Mouse (Mus musculus): ENCODE measurements around the gene Fbxl13. TPM values are rescaled to one million over a fixed set of nuclear protein-coding genes. Genes with fewer than 3 reads are reported as not detected.

The Fbxl13 gene
- total RNA-seq, 2 experiments from 2014 or later, result 0.26 to 0.36 TPM

- intact Hi-C loops (cut with DNase I), result no loop called here
- no peak for DNase-seq
These were observed 154.0 kb downstream of the Fbxl13 start for GRCm38 (mm10) chr5:21491469-21491868.

DNA sequence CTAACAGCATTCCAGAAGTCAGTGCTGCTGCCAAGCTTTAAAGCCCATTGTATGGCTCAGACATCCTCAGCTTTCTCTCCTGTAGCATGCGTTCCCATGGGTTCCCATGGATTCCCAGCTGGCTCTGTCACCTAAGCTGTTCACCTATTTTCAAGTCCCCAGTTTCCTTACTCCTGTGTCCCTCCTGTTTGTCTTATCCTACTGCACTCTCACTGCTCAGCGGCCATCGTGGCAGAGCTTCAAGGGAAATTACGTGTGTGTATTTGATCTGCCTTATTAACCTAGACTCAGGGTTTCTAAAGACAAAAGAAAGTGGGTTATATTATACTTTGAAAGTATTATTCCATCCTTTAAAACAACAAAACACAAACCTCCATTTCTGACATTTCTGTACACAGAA is 156.3 kb downstream of the Fbxl13 start:
- intact Hi-C loops (cut with DNase I), result no loop called here
- DNase-seq, result no peak

- no peak for DNase-seq
- intact Hi-C loops (cut with DNase I), result no loop called here
These were observed 156.9 kb downstream of the Fbxl13 start for GRCm38 (mm10) chr5:21488506-21488905.

DNA sequence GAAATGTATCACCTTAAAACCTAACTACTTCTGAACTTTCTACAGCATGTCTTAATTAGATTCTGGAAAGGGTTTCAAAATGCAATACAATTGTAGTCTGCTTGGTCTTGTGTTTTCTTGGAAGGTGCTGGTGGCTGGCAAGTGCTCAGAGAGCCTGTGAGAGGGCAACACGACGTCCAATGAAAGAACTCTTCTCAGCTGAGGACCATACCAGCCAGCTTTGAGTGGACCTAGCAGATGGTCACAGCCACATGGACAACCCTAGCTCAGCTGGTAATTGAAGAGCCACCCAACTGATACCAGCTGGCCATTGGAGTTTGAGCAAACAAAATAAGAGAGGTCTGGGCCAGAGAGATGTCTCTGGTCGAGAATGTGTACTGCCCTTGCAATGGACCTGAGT is 157.7 kb downstream of the Fbxl13 start:
- DNase-seq, result peak; percentile 66
- intact Hi-C loops (cut with DNase I), result no loop called here

GRCm38 (mm10) chr5:21487306-21487705 is 158.1 kb downstream of the Fbxl13 start:
- no peak for DNase-seq
- intact Hi-C loops (cut with DNase I), result no loop called here

- no peak for DNase-seq
- intact Hi-C loops (cut with DNase I), result no loop called here
These were observed 158.6 kb downstream of the Fbxl13 start for GRCm38 (mm10) chr5:21486798-21487197.

- intact Hi-C loops (cut with DNase I), result no loop called here
- DNase-seq, result no peak
These were observed 160.1 kb downstream of the Fbxl13 start for GRCm38 (mm10) chr5:21485197-21485829.

DNA sequence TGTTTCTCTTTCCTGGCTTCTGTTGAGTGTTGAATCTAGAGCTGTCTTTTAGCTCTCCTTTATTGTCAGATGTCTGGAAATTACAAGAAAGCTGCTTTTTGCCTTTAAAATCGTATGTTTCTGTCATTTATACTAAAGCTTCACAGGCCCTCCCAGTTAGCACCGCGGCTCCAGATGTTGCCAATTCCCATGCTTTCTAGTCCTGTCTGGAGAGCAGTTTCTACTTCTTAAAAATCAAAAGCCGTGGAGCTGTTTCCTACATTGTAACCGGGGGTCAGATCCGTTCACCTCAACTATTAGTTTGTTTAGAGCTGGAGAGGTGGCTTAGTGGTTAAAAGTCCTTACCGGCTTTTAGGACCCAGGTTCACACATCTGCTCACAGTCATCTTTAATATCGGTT is 162.2 kb downstream of the Fbxl13 start:
- DNase-seq, result no peak
- intact Hi-C loops (cut with DNase I), result no loop called here

DNA sequence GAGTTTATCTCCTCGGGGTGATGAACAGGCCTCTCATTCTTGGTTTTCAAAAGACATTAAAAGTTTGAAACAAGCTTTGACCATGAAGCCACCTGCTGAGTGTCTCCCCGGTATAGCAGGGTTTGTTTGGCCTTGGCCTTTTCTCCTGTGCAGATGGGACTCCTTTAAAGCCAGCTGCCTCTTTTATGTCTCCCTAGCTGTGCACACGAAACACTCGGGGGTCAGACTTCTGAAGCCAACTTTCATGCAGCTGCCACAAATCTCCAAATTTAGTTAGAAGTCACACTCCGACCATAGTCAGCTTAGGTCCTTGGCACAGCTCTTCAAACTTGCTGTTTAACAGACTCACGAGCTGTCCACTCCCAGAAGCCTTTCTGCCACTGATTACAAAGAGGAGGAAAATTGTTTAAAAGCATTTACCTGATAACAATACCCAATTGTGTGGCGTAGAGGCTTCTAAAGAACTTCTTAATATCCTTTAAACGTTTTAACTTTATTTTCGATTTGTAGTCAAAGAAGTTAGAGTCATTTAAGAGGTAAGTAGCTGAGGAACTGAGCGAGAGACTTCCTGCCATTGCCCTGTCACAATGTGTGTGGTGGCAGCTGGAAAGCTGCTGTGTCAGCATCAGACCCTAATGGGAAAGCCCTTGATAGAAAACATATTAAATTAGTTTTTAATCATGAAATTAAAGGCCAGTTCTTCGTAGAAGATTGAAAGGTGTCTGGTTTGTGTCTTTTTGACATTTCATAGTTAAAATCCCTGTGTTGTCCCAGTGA is 162.8 kb downstream of the Fbxl13 start:
- peak; percentile 27 for DNase-seq
- intact Hi-C loops (cut with DNase I), result no loop called here

- intact Hi-C loops (cut with DNase I), result no loop called here
- no peak for DNase-seq
These were observed 163.9 kb downstream of the Fbxl13 start for GRCm38 (mm10) chr5:21481521-21481920.

DNA sequence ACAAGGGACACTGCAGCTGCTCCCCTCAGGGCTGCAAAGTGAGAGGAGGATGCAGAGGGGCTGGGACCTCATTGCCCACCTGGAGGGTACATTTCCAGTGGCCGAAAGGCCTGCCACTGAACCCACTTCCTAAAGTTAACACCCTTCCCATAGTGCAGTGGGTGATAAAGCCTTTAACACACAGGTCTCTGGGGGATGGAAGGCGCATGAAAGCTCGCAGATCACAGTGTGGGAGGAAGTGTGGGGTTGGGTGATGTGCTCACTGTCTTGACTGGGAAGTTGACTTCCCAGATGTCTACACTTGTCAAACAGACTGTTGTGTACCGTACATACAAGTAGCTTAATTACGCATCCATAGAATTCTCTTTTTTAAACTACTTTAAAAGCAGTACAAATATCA is 165.7 kb downstream of the Fbxl13 start:
- intact Hi-C loops (cut with DNase I), result no loop called here
- no peak for DNase-seq

- intact Hi-C loops (cut with DNase I), result no loop called here
- no peak for DNase-seq
These were observed 167.0 kb downstream of the Fbxl13 start for GRCm38 (mm10) chr5:21478428-21478827.

DNA sequence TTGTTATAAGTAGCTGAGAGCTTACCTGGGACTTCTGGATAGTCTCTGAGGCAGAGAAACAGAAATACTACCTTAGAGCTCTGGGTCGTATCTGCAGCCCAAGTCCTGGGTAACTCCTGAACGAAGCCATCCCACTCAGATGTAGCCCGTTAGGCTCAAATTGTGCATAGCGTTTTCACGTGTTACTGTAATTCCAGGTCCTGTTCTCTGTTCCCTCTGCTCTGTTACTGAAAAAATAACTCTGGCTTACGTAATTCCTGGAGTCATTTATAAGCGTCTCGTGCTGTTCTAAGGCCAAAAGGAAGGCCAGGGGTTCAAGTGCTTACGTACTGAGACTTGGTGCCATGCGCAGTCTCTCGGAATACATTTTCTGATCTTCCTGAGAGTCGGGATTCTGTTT is 177.3 kb downstream of the Fbxl13 start:
- DNase-seq, result no peak
- intact Hi-C loops (cut with DNase I), result no loop called here

DNA sequence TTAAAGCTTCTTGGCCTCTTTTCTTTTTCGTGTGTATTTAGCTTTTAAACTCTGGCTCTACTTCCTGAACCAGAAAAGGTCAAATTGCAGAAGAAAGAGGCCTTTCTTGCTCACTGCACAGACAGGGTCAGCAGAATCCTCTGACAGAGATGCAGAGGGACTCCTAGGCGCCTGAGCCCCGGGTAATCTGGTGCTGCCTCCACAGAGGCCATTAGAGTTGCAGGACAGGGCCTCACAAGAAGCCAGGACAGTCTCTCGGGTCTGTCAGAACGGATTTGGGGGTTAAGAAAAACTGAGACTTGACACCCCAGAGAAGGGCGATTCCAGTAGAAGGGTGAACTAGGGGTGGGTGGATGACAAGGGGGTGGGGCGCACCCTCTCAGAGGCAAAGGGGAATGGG is 178.0 kb downstream of the Fbxl13 start:
- intact Hi-C loops (cut with DNase I), result no loop called here
- no peak for DNase-seq

DNA sequence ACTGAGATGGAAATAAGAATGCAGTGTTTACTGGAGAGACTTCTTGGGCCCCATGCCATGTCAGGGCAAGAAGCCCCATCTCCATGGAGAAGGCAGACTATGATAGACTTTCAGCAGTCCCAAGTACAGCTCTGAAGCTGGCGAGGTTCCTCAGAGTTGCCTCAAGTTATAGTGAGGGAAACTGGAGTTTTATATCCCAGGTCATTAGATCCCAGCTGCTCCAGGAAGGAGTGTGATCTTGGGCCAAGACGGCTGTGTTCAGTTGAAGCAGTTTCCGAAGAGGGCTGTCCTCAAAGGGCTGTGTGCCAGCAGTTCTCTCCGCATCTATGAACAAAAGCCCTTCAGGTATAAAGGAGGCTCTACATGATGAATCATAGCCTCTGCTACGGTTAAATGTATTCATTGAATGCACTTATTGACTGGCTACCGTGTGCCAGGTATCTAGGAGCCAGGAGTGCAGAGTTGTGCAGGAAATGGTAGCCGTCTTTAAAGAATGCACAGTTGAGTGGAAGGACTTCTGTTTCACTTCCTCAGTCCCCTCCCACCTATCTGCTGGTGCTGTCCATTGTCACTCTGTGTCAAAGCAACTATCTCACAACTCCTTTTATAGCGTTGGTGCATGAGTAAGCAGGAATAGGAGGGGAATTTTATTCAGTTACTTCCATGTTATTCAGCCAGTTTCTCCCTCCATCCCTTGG is 204.5 kb downstream of the Fbxl13 start:
- peak; percentile 54 for DNase-seq
- intact Hi-C loops (cut with DNase I), result no loop called here

DNA sequence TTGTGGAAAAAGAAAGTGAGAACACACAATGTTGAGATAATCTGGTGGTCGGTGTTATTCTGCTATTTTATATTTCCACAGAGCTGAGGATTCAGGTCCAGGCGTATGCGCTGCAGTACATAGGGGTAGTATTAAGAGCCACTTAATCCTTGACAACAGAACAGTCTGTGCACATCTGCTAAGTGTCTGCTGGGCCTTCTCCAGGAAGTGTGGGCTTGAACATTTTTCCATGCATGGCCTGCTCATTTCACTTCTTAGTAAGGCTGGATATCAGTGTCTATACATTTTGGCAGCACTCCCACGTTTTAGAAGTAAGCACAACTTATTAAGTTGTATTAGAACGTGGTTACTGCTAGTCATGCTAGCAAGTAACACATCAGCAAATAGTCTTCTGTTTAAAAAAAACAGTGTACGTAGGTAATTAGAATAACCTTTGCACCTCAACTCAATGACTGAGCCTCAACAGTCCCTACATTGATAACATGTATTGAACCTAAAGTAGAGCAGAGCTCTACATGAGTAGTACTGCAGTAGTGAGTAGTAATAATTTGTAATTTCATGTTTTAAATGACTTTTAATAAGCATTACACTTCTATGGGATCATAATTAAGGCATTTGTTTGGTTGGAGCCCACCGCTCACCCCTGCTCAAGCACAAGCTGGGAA is 205.9 kb downstream of the Fbxl13 start:
- no peak for DNase-seq
- intact Hi-C loops (cut with DNase I), result loop anchor here (5.0 kb wide), 1 partner anchor 148 kb away; no protein-coding TSS in a partner anchor

DNA sequence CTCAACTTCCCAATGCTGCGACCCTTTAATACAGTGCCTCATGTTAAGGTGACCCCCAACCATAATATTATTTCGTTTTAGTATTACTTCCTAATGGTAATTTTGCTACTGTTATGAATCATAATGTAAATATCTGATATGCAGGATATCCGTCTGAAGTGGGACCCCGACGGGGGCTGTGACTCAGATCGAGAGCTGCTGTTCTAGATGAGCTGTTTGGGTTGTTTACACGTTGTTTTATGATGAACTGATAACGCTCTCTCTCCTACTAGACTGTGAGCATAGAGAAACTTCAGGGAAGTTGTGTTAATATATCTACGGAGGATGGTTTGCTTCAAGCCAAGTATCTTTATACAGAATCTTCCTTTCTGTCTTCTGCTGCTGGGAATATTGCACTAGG is 207.0 kb downstream of the Fbxl13 start:
- DNase-seq, result no peak
- intact Hi-C loops (cut with DNase I), result loop anchor here (5.0 kb wide), 1 partner anchor 149 kb away; no protein-coding TSS in a partner anchor

DNA sequence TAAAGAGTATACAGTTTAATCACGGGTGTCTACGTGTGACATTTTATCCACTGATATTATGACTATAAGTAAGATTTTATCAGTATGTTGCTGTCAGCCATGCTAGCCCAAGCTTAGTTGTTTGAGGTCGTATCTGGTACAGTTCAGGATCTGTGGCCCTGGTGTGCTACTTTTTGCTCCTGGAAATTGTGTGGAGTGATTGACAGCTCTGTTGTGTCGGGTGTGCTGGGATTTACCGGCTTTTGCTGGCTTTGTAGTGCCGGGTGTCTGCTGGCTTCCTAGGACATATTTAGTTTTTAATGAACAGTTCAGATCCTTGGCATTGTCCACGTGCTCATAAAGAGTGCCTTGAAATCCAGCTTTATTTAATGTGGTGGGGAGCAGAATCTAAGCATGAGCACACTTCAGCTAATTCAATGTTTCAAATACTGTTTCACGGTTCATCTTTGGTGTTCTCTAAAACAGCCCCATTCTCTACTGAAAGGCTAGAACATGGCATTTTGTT is 208.9 kb downstream of the Fbxl13 start:
- no peak for DNase-seq
- intact Hi-C loops (cut with DNase I), result loop anchor here (5.0 kb wide), 1 partner anchor 151 kb away; no protein-coding TSS in a partner anchor

GRCm38 (mm10) chr5:21434148-21434929 is 211.1 kb downstream of the Fbxl13 start:
- peak; percentile 14 for DNase-seq
- intact Hi-C loops (cut with DNase I), result loop anchor here (2.0 kb wide), 1 partner anchor 206 kb away; no protein-coding TSS in a partner anchor

Data from left cerebral cortex, postnatal 4 days (tissue).